Mouse (Mus musculus) bone marrow macrophage, adult 2 months (primary cell): ENCODE results near the gene Lancl1.

Source experiments
- CTCF ChIP-seq: IDR thresholded peaks from 2 replicates; pipeline ENCODE4 v1.5.1; 2012; ENCODE audit warnings: low read depth, mild to moderate bottlenecking, low read length, moderate library complexity
- POLR2A ChIP-seq: IDR thresholded peaks from 2 replicates; pipeline ENCODE4 v1.6.1; 2012; ENCODE audit warnings: mild to moderate bottlenecking, low read depth, low read length, borderline replicate concordance

- TF ChIP-seq CTCF (no peak), POLR2A (no peak)
Measured at GRCm38 (mm10) chr1:67038246-67038987, at the start of gene Lancl1.
